Mouse (Mus musculus): Measurements from ENCODE around the gene Mllt10. TPM values are rescaled to one million over a fixed set of nuclear protein-coding genes. Genes with fewer than 3 reads are reported as not detected.

The Mllt10 gene
- polyA plus RNA-seq, 1 experiment from 2014 or later = 56.0 TPM

DNA sequence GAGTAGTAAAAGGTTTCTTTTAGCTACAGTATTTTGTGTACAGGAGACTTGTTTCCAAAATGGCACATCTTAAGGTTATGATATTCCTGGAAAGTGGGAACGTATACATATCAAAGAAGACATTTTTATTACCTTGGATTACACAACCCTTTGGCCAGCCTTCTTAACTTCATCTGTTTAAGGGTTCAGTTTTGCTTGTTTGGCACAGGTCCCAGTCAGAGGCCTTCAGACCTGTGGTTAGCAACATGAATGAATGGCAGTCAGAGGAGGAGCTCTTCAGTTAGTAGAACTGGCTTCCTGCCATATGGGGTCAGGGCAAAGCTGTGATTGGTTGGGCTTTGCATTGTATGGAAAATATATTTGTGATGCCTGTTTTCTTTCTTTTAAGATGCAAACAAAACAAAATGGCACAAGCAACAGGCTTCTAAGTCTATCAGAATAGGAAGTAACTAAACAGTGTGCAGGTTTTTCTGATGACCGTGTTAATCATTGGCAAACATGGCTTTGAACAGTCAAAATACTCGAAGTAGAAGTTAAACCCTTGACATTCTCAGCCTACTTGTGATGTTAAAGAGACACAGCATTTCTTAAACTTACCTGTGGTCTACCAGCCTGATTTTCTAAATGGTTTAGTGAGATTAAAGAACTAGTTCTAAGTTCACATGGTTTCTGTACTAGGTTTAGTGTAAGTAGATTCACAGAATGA is 140.8 kb downstream of the Mllt10 start:
- no peak overlapping the region for H3K4me2 ChIP-seq (ENCODE audit: low read length)
- no peak overlapping the region for H3K27ac ChIP-seq (ENCODE audit: low read length)
- H3K4me3 ChIP-seq (replicated peaks; ENCODE audit: low read length) = no peak overlapping the region
- H3K4me1 ChIP-seq (replicated peaks; ENCODE audit: control insufficient read depth, insufficient read depth, low read length) = no peaks in the 10 kb centered on the region
- 57% methylated on average over 3 of the region's 3 CpGs for WGBS
- no peaks in the 10 kb centered on the region for H3K27me3 ChIP-seq (replicated peaks; ENCODE audit: control insufficient read depth, insufficient read depth, low read length)
- peaks cover 5% of the 10 kb centered on the region; the same call in 1 of the 2 replicates for H3K36me3 ChIP-seq (ENCODE audit: control insufficient read depth, insufficient read depth)
- no peaks in the 10 kb centered on the region for H3K9me3 ChIP-seq (ENCODE audit: control insufficient read depth, low read length)
- 0 out of 2 replicates have a peak, but pooled peaks have one; percentile 26 for ATAC-seq
- H3K9ac ChIP-seq (replicated peaks; ENCODE audit: low read depth, low read length) = no peak overlapping the region

GRCm38 (mm10) chr2:18201820-18202462 is 146.9 kb downstream of the Mllt10 start:
- Histone ChIP-seq H3K4me2 (ENCODE audit: low read length) (no peak overlapping the region), H3K36me3 (ENCODE audit: control insufficient read depth, insufficient read depth) (peaks cover 16% of the 10 kb centered on the region), H3K9me3 (ENCODE audit: control insufficient read depth, low read length) (no peaks in the 10 kb centered on the region), H3K4me3 (replicated peaks; ENCODE audit: low read length) (no peak overlapping the region), H3K27ac (ENCODE audit: low read length) (no peak overlapping the region), H3K9ac (replicated peaks; ENCODE audit: low read depth, low read length) (no peak overlapping the region), H3K27me3 (replicated peaks; ENCODE audit: control insufficient read depth, insufficient read depth, low read length) (no peaks in the 10 kb centered on the region), H3K4me1 (replicated peaks; ENCODE audit: control insufficient read depth, insufficient read depth, low read length) (peaks cover 4% of the 10 kb centered on the region)
- 56% methylated on average over 1 of the region's 1 CpGs for WGBS
- ATAC-seq = no peak

DNA sequence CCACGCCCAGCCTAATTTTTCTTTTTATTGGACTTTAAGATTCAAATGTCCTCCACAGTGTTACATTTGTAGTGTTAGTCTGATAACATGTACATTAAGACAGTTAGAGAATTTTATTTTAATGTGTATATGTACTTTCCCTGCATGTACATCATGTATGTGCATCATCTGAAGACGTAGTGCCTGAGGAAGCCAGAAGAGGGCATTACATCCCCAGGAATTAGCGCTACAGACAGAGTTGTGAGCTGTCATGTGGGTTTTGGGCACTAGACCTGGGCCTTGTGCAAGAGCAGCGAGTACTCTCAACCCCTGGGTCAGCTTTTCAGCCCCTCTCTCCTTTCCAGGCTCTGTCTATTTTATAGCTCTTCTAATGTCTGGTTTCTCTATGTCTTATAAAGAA is 147.9 kb downstream of the Mllt10 start:
- Histone ChIP-seq H3K4me2 (ENCODE audit: low read length) (no peak overlapping the region), H3K27ac (ENCODE audit: low read length) (no peak overlapping the region), H3K4me3 (replicated peaks; ENCODE audit: low read length) (no peak overlapping the region), H3K9ac (replicated peaks; ENCODE audit: low read depth, low read length) (no peak overlapping the region), H3K4me1 (replicated peaks; ENCODE audit: control insufficient read depth, insufficient read depth, low read length) (peaks cover 5% of the 10 kb centered on the region), H3K9me3 (ENCODE audit: control insufficient read depth, low read length) (no peaks in the 10 kb centered on the region), H3K27me3 (replicated peaks; ENCODE audit: control insufficient read depth, insufficient read depth, low read length) (no peaks in the 10 kb centered on the region), H3K36me3 (ENCODE audit: control insufficient read depth, insufficient read depth) (peaks cover 16% of the 10 kb centered on the region)
- ATAC-seq = no peak
- WGBS = 95% methylated on average over 4 of the region's 4 CpGs

DNA sequence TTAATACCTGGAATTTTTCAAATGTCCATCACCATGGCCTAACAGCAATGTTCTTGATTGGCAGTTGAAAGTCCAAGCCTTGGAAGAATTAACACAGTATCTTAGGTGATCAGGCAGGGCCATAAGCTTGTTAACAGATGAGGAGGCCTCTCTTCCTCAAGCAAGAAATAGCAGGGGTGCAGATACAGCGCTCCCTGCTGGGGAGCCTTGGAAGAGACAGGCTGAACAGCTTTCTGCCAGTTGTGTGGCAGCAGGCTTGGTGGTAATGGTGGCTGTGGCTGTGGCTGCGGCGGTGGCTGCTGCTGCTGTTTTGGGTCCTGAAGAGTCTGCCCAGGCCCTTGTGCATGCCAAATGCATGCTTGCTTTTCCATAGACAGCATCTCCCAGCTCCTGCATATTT is 150.1 kb downstream of the Mllt10 start:
- Histone ChIP-seq H3K4me1 (replicated peaks; ENCODE audit: control insufficient read depth, insufficient read depth, low read length) (peaks cover 5% of the 10 kb centered on the region), H3K9ac (replicated peaks; ENCODE audit: low read depth, low read length) (no peak overlapping the region), H3K27me3 (replicated peaks; ENCODE audit: control insufficient read depth, insufficient read depth, low read length) (no peaks in the 10 kb centered on the region), H3K4me3 (replicated peaks; ENCODE audit: low read length) (no peak overlapping the region), H3K4me2 (ENCODE audit: low read length) (no peak overlapping the region), H3K9me3 (ENCODE audit: control insufficient read depth, low read length) (no peaks in the 10 kb centered on the region), H3K36me3 (ENCODE audit: control insufficient read depth, insufficient read depth) (peaks cover 14% of the 10 kb centered on the region), H3K27ac (ENCODE audit: low read length) (no peak overlapping the region)
- 82% methylated on average over 3 of the region's 3 CpGs for WGBS
- ATAC-seq = no peak

GRCm38 (mm10) chr2:18206811-18207210 is 151.8 kb downstream of the Mllt10 start:
- H3K27ac ChIP-seq (ENCODE audit: low read length) = no peak overlapping the region; the same call in 1 of the 2 replicates

DNA sequence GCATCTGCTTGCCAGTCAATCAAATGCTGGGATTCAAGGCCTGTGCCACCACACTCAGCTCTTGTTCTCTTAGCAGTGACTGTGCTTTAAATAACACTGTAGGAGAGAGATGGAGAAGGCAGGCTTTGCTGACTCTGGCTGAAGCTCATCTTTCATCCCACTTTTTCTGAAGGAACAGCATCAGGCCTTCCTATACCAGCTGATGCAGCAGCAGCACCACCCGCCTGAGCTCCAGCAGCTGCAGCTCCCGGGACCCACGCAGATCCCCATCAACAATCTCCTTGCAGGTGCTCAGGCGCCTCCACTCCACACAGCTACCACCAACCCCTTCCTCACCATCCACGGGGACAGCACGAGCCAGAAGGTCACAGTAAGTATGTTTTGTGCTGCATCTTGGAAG is 153.5 kb downstream of the Mllt10 start:
- H3K36me3 ChIP-seq (ENCODE audit: control insufficient read depth, insufficient read depth) = peaks cover 13% of the 10 kb centered on the region
- H3K9ac ChIP-seq (replicated peaks; ENCODE audit: low read depth, low read length) = no peak overlapping the region
- H3K27ac ChIP-seq (ENCODE audit: low read length) = no peak overlapping the region
- H3K27me3 ChIP-seq (replicated peaks; ENCODE audit: control insufficient read depth, insufficient read depth, low read length) = no peaks in the 10 kb centered on the region
- peak; percentile 47 for ATAC-seq
- H3K9me3 ChIP-seq (ENCODE audit: control insufficient read depth, low read length) = no peaks in the 10 kb centered on the region
- no peak overlapping the region for H3K4me3 ChIP-seq (replicated peaks; ENCODE audit: low read length)
- H3K4me1 ChIP-seq (replicated peaks; ENCODE audit: control insufficient read depth, insufficient read depth, low read length) = peaks cover 5% of the 10 kb centered on the region
- no peak overlapping the region for H3K4me2 ChIP-seq (ENCODE audit: low read length)
- 75% methylated on average over 6 of the region's 6 CpGs for WGBS

More at GRCm38 (mm10) chr2:18206811-18207210, 151.8 kb downstream of the Mllt10 start:
- H3K27me3 ChIP-seq (replicated peaks; ENCODE audit: control insufficient read depth, insufficient read depth, low read length) = no peaks in the 10 kb centered on the region
- peak; percentile 50 for ATAC-seq
- H3K4me1 ChIP-seq (replicated peaks; ENCODE audit: control insufficient read depth, insufficient read depth, low read length) = peaks cover 5% of the 10 kb centered on the region
- H3K36me3 ChIP-seq (ENCODE audit: control insufficient read depth, insufficient read depth) = peaks cover 14% of the 10 kb centered on the region
- H3K4me3 ChIP-seq (replicated peaks; ENCODE audit: low read length) = no peak overlapping the region
- H3K4me2 ChIP-seq (ENCODE audit: low read length) = no peak overlapping the region
- WGBS = 39% methylated on average over 10 of the region's 10 CpGs
- no peak overlapping the region for H3K9ac ChIP-seq (replicated peaks; ENCODE audit: low read depth, low read length)
- no peaks in the 10 kb centered on the region for H3K9me3 ChIP-seq (ENCODE audit: control insufficient read depth, low read length)

GRCm38 (mm10) chr2:18209211-18209823 is 154.3 kb downstream of the Mllt10 start:
- Histone ChIP-seq H3K36me3 (ENCODE audit: control insufficient read depth, insufficient read depth) (peaks cover 15% of the 10 kb centered on the region), H3K9me3 (ENCODE audit: control insufficient read depth, low read length) (no peaks in the 10 kb centered on the region), H3K4me3 (replicated peaks; ENCODE audit: low read length) (no peak overlapping the region), H3K27me3 (replicated peaks; ENCODE audit: control insufficient read depth, insufficient read depth, low read length) (no peaks in the 10 kb centered on the region), H3K4me2 (ENCODE audit: low read length) (no peak overlapping the region), H3K4me1 (replicated peaks; ENCODE audit: control insufficient read depth, insufficient read depth, low read length) (peaks cover 5% of the 10 kb centered on the region), H3K27ac (ENCODE audit: low read length) (no peak overlapping the region), H3K9ac (replicated peaks; ENCODE audit: low read depth, low read length) (no peak overlapping the region)
- no peak for ATAC-seq
- 83% methylated on average over 7 of the region's 7 CpGs for WGBS

GRCm38 (mm10) chr2:18209948-18210347 is 154.9 kb downstream of the Mllt10 start:
- ATAC-seq = no peak
- WGBS = 87% methylated on average over 4 of the region's 4 CpGs

DNA sequence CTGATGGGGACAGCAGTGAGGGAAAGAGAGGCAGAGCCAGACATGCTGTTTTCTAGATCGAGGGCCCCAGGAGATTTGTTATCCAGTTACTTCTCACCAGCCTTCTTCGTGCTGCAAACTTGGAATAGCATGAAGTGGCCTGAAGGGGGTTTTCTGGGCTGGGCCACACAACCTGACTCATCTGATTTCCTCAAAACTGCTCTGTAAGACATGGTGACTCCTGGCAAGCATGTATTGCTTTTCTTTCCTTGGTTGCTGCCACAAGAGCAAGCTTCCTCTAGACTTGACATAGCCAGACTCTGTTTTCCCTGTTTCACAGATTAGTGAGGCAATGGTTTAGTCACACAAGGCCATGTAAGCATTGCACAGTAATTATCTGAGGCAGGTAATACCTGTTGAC is 159.0 kb downstream of the Mllt10 start:
- H3K27me3 ChIP-seq (replicated peaks; ENCODE audit: control insufficient read depth, insufficient read depth, low read length) = no peaks in the 10 kb centered on the region
- WGBS = 75% methylated on average over 2 of the region's 2 CpGs
- H3K4me3 ChIP-seq (replicated peaks; ENCODE audit: low read length) = no peak overlapping the region
- peaks cover 24% of the 10 kb centered on the region for H3K36me3 ChIP-seq (ENCODE audit: control insufficient read depth, insufficient read depth)
- no peaks in the 10 kb centered on the region for H3K9me3 ChIP-seq (ENCODE audit: control insufficient read depth, low read length)
- no peak for ATAC-seq
- H3K4me2 ChIP-seq (ENCODE audit: low read length) = no peak overlapping the region
- H3K27ac ChIP-seq (ENCODE audit: low read length) = no peak overlapping the region
- no peak overlapping the region for H3K9ac ChIP-seq (replicated peaks; ENCODE audit: low read depth, low read length)
- H3K4me1 ChIP-seq (replicated peaks; ENCODE audit: control insufficient read depth, insufficient read depth, low read length) = no peaks in the 10 kb centered on the region

More at GRCm38 (mm10) chr2:18209948-18210347, 154.9 kb downstream of the Mllt10 start:
- H3K9me3 ChIP-seq (ENCODE audit: control insufficient read depth, low read length) = no peaks in the 10 kb centered on the region
- no peak overlapping the region for H3K4me2 ChIP-seq (ENCODE audit: low read length)
- peaks cover 5% of the 10 kb centered on the region for H3K4me1 ChIP-seq (replicated peaks; ENCODE audit: control insufficient read depth, insufficient read depth, low read length)
- H3K27me3 ChIP-seq (replicated peaks; ENCODE audit: control insufficient read depth, insufficient read depth, low read length) = no peaks in the 10 kb centered on the region
- H3K4me3 ChIP-seq (replicated peaks; ENCODE audit: low read length) = no peak overlapping the region
- no peak overlapping the region for H3K9ac ChIP-seq (replicated peaks; ENCODE audit: low read depth, low read length)
- H3K36me3 ChIP-seq (ENCODE audit: control insufficient read depth, insufficient read depth) = peaks cover 19% of the 10 kb centered on the region
- H3K27ac ChIP-seq (ENCODE audit: low read length) = no peak overlapping the region

Measured in forebrain, embryonic 16.5 days (tissue).